Mouse (Mus musculus): ENCODE results near the gene Grik4. TPM values are rescaled to one million over a fixed set of nuclear protein-coding genes. Genes with fewer than 3 reads are reported as not detected.

Gene Grik4
- total and polyA plus RNA-seq, 3 experiments, result not detected

GRCm38 (mm10) chr9:42504971-42505510 lies 439.3 kb downstream of the Grik4 start:
- in situ Hi-C loops (cut with MboI; ENCODE audit: low pct_ligation_motif_present, low pct_unique_long_range_greater_than_20kb, low sequenced_read_pairs), result no loop called here
- Histone ChIP-seq H3K9ac (ENCODE audit: insufficient read depth, low read depth) (no peak overlapping the region), H3K4me3 (replicated peaks in 1 of 3; ENCODE audit: low read depth in 2 of 3, low read length in 2 of 3, poor library complexity in 1 of 3) (no peak overlapping the region), H3K36me3 (replicated peaks in 1 of 2; ENCODE audit: control insufficient read depth in 1 of 2, insufficient read depth in 1 of 2, low read length in 1 of 2) (no peaks in the 10 kb centered on the region), H3K9me3 (replicated peaks; ENCODE audit: low read length) (no peaks in the 10 kb centered on the region), H3K79me2 (replicated peaks; ENCODE audit: control insufficient read depth, extremely low read depth, insufficient read depth, poor library complexity, severe bottlenecking) (no peaks in the 10 kb centered on the region), H3K4me1 (ENCODE audit: control insufficient read depth in 1 of 2, insufficient read depth in 2 of 2) (no peaks in the 10 kb centered on the region), H3K27ac (ENCODE audit: insufficient read depth, low read depth) (no peak overlapping the region), H3K27me3 (replicated peaks) (peaks cover 17% of the 10 kb centered on the region), H3K4me2 (ENCODE audit: insufficient read depth, low read depth, poor library complexity, severe bottlenecking) (no peak overlapping the region)
- no peak for DNase-seq (ENCODE audit: extremely low read depth)
- TF ChIP-seq RAD21 (IDR thresholded peaks at IDR 0.05; ENCODE audit: low read depth, low read length) (no peak), MAFK (IDR thresholded peaks at IDR 0.05; ENCODE audit: insufficient replicate concordance, low read length) (no peak), ZNF384 (IDR thresholded peaks at IDR 0.05; ENCODE audit: low read depth, low read length) (no peak), TCF12 (IDR thresholded peaks at IDR 0.05; ENCODE audit: low read depth, low read length) (no peak)
- dilution Hi-C loops (cut with MboI; ENCODE audit: extremely low pct_ligation_motif_present, extremely low pct_unique_long_range_greater_than_20kb, low sequenced_read_pairs), result no loop called here

- dilution Hi-C loops (cut with MboI; ENCODE audit: extremely low pct_ligation_motif_present, extremely low pct_unique_long_range_greater_than_20kb, low sequenced_read_pairs) (no loop called here), in situ Hi-C loops (cut with MboI; ENCODE audit: low pct_ligation_motif_present, low pct_unique_long_range_greater_than_20kb, low sequenced_read_pairs) (no loop called here)
- Histone ChIP-seq H3K9ac (ENCODE audit: insufficient read depth, low read depth) (no peak overlapping the region), H3K27me3 (replicated peaks) (peaks cover 14% of the 10 kb centered on the region), H3K4me2 (ENCODE audit: insufficient read depth, low read depth, poor library complexity, severe bottlenecking) (no peak overlapping the region), H3K4me3 (replicated peaks in 1 of 3; ENCODE audit: low read depth in 2 of 3, low read length in 2 of 3, poor library complexity in 1 of 3) (no peak overlapping the region), H3K36me3 (replicated peaks in 1 of 2; ENCODE audit: control insufficient read depth in 1 of 2, insufficient read depth in 1 of 2, low read length in 1 of 2) (no peaks in the 10 kb centered on the region), H3K27ac (ENCODE audit: insufficient read depth, low read depth) (no peak overlapping the region), H3K4me1 (ENCODE audit: control insufficient read depth in 1 of 2, insufficient read depth in 2 of 2) (no peaks in the 10 kb centered on the region), H3K9me3 (replicated peaks; ENCODE audit: low read length) (no peaks in the 10 kb centered on the region), H3K79me2 (replicated peaks; ENCODE audit: control insufficient read depth, extremely low read depth, insufficient read depth, poor library complexity, severe bottlenecking) (no peaks in the 10 kb centered on the region)
- no peak for DNase-seq (ENCODE audit: extremely low read depth)
- no peak for TF ChIP-seq IRF4 (IDR thresholded peaks at IDR 0.05; ENCODE audit: low read depth, low read length)
- TF ChIP-seq USF2 (conservative IDR thresholded peaks at IDR 0.05; ENCODE audit: low read depth, low read length), result no peak
- TF ChIP-seq ELF1 (IDR thresholded peaks at IDR 0.05; ENCODE audit: low read depth, low read length), result no peak
These were observed 439.7 kb downstream of the Grik4 start for GRCm38 (mm10) chr9:42504559-42504958.

- no peak for DNase-seq (ENCODE audit: extremely low read depth)
- dilution Hi-C loops (cut with MboI; ENCODE audit: extremely low pct_ligation_motif_present, extremely low pct_unique_long_range_greater_than_20kb, low sequenced_read_pairs) (no loop called here), in situ Hi-C loops (cut with MboI; ENCODE audit: low pct_ligation_motif_present, low pct_unique_long_range_greater_than_20kb, low sequenced_read_pairs) (no loop called here)
- H3K9ac ChIP-seq (ENCODE audit: insufficient read depth, low read depth), result no peak overlapping the region
- no peak overlapping the region for H3K4me3 ChIP-seq (replicated peaks in 1 of 3; ENCODE audit: low read depth in 2 of 3, low read length in 2 of 3, poor library complexity in 1 of 3)
- H3K27ac ChIP-seq (ENCODE audit: insufficient read depth, low read depth), result no peak overlapping the region
- TF ChIP-seq IRF4 (IDR thresholded peaks at IDR 0.05; ENCODE audit: low read depth, low read length), result no peak
- no peak for TF ChIP-seq NELFE (IDR thresholded peaks at IDR 0.05; ENCODE audit: low read depth, low read length)
- TF ChIP-seq EP300 (IDR thresholded peaks at IDR 0.05; ENCODE audit: low read length), result no peak
- TF ChIP-seq JUND (conservative IDR thresholded peaks at IDR 0.05; ENCODE audit: low read depth, low read length), result no peak
- no peak for TF ChIP-seq USF1 (IDR thresholded peaks at IDR 0.05; ENCODE audit: low read depth, low read length)
- no peak for TF ChIP-seq HCFC1 (IDR thresholded peaks at IDR 0.05; ENCODE audit: low read depth, low read length)
- TF ChIP-seq PAX5 (IDR thresholded peaks at IDR 0.05; ENCODE audit: low read length), result no peak
- no peak for TF ChIP-seq NRF1 (IDR thresholded peaks at IDR 0.05; ENCODE audit: low read depth, low read length)
- TF ChIP-seq ZC3H11A (IDR thresholded peaks at IDR 0.05; ENCODE audit: low read depth, low read length), result no peak
- TF ChIP-seq ETS1 (conservative IDR thresholded peaks at IDR 0.05; ENCODE audit: low read depth, low read length), result no peak
- no peak for TF ChIP-seq CHD2 (IDR thresholded peaks at IDR 0.05; ENCODE audit: low read length)
- no peak for TF ChIP-seq MEF2A (IDR thresholded peaks at IDR 0.05; ENCODE audit: borderline replicate concordance, low read depth, low read length)
- no peak for TF ChIP-seq ZKSCAN1 (IDR thresholded peaks at IDR 0.05; ENCODE audit: borderline replicate concordance, low read depth, low read length)
- no peaks in the 10 kb centered on the region for H3K9me3 ChIP-seq (replicated peaks; ENCODE audit: low read length)
- no peaks in the 10 kb centered on the region for H3K79me2 ChIP-seq (replicated peaks; ENCODE audit: control insufficient read depth, extremely low read depth, insufficient read depth, poor library complexity, severe bottlenecking)
- H3K27me3 ChIP-seq (replicated peaks), result peaks cover 14% of the 10 kb centered on the region
- no peak overlapping the region for H3K4me2 ChIP-seq (ENCODE audit: insufficient read depth, low read depth, poor library complexity, severe bottlenecking)
- no peaks in the 10 kb centered on the region for H3K4me1 ChIP-seq (ENCODE audit: control insufficient read depth in 1 of 2, insufficient read depth in 2 of 2)
- H3K36me3 ChIP-seq (replicated peaks in 1 of 2; ENCODE audit: control insufficient read depth in 1 of 2, insufficient read depth in 1 of 2, low read length in 1 of 2), result no peaks in the 10 kb centered on the region
These were observed 440.6 kb downstream of the Grik4 start for GRCm38 (mm10) chr9:42503709-42504108.

All from CH12.LX (cell line).